8 mouse cellular contexts compared by ENCODE assay signal in the genomic region with DNA sequence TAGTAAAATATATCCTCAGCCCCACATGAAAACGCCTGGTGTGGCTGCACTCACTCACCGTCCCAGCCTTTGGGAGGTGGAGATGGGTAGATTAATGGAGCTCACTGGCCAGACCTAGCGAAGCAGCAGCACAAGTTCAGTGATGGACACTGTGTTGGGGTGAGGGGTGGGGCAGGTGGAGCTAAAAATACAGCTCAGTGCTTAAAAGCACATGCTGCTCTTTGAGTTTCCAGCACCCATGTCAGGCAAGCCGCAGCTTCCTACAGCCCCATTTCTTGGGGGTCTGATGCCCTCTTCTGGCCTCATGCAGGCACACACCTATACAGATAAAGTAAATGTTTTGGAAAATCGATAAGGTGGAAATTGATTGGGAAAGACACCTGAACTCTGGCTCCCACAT.
DNase-seq lines count a peak whose midpoint lies in the region; ATAC-seq and TF ChIP-seq lines count a peak whose summit lies in the region.

No protein-coding gene starts in this region.

- H3K9ac ChIP-seq in heart, embryonic 13.5 days = no peak overlapping the region
- H3K9ac ChIP-seq in midbrain, embryonic 16.5 days (ENCODE audit: low read depth, low read length) = no peak overlapping the region

- ATAC-seq in activated CD4-positive, CD25-positive, alpha-beta regulatory T cell, adult 4 months = peak; percentile 46
- ATAC-seq in heart, embryonic 13.5 days (ENCODE audit: extremely low read depth, insufficient number of reproducible peaks, low FRiP score, low TSS enrichment) = no peak
- peak; percentile 22; the same call in 1 of the 2 replicates for ATAC-seq in midbrain, embryonic 16.5 days
- ATAC-seq in granulocyte monocyte progenitor cell, adult 5-6 weeks (replicated peaks; ENCODE audit: poor library complexity, severe bottlenecking) = no peak

- WGBS in heart, embryonic 13.5 days = 41% methylated on average over 5 of the region's 5 CpGs
- WGBS in midbrain, embryonic 16.5 days = 30% methylated on average over 5 of the region's 5 CpGs

- H3K4me2 ChIP-seq in heart, embryonic 13.5 days = no peak overlapping the region
- no peak overlapping the region for H3K4me2 ChIP-seq in midbrain, embryonic 16.5 days (ENCODE audit: low read length)

- H3K27ac ChIP-seq in heart, embryonic 13.5 days (replicated peaks) = peak overlapping the region; percentile 84
- no peak overlapping the region for H3K27ac ChIP-seq in midbrain, embryonic 16.5 days (ENCODE audit: low read length)

- peaks cover 8% of the 10 kb centered on the region for H3K4me1 ChIP-seq in E14TG2a.4 (replicated peaks; ENCODE audit: low read depth, low read length)
- peaks cover 23% of the 10 kb centered on the region for H3K4me1 ChIP-seq in heart, embryonic 13.5 days
- no peaks in the 10 kb centered on the region for H3K4me1 ChIP-seq in midbrain, embryonic 16.5 days (ENCODE audit: control insufficient read depth, insufficient read depth, low read length)

- H3K27me3 ChIP-seq in E14TG2a.4 (ENCODE audit: insufficient read depth, low read length) = no peaks in the 10 kb centered on the region
- H3K27me3 ChIP-seq in heart, embryonic 13.5 days (replicated peaks) = no peaks in the 10 kb centered on the region
- H3K27me3 ChIP-seq in midbrain, embryonic 16.5 days (ENCODE audit: control insufficient read depth, insufficient read depth, low read depth, low read length) = no peaks in the 10 kb centered on the region

- peak; percentile 34 for TF ChIP-seq CTCF in E14TG2a.4 (conservative IDR thresholded peaks at IDR 0.05; ENCODE audit: low read length)

- peak; percentile 36 to 57 for DNase-seq in kidney, postnatal 36 days
- no peak for DNase-seq in gastrocnemius, postnatal 25 days
- DNase-seq in cerebellum, adult 11-12 months = no peak

- H3K36me3 ChIP-seq in E14TG2a.4 (ENCODE audit: insufficient read depth, low read length) = peaks cover 7% of the 10 kb centered on the region; the same call in 1 of the 2 replicates
- H3K36me3 ChIP-seq in heart, embryonic 13.5 days = peaks cover 15% of the 10 kb centered on the region
- no peaks in the 10 kb centered on the region for H3K36me3 ChIP-seq in midbrain, embryonic 16.5 days (ENCODE audit: control insufficient read depth, insufficient read depth, low read length)

- H3K4me3 ChIP-seq in E14TG2a.4 (replicated peaks; ENCODE audit: low read length) = no peak overlapping the region
- H3K4me3 ChIP-seq in heart, embryonic 13.5 days = no peak overlapping the region
- H3K4me3 ChIP-seq in midbrain, embryonic 16.5 days (ENCODE audit: low read depth, low read length) = no peak overlapping the region

- no peaks in the 10 kb centered on the region for H3K9me3 ChIP-seq in E14TG2a.4 (ENCODE audit: low read length)
- H3K9me3 ChIP-seq in heart, embryonic 13.5 days = no peaks in the 10 kb centered on the region
- no peaks in the 10 kb centered on the region for H3K9me3 ChIP-seq in midbrain, embryonic 16.5 days (replicated peaks; ENCODE audit: control insufficient read depth, low read length, poor library complexity, severe bottlenecking)

Comparison
In these comparisons a context has a peak if more than half of its experiments do, and no peak if none do; other contexts are left out.
1. ATAC-seq: peak in activated CD4-positive, CD25-positive, alpha-beta regulatory T cell, adult 4 months (single experiment) and midbrain, embryonic 16.5 days (single experiment); none in heart, embryonic 13.5 days (single experiment) and granulocyte monocyte progenitor cell, adult 5-6 weeks (single experiment).
2. DNase-seq: peak in kidney, postnatal 36 days (2 of 2); none in gastrocnemius, postnatal 25 days (single experiment) and cerebellum, adult 11-12 months (single experiment).